Mouse (Mus musculus): Measurements from ENCODE around the gene Usp7. TPM values are rescaled to one million over a fixed set of nuclear protein-coding genes. Genes with fewer than 3 reads are reported as not detected.

Usp7 gene
- polyA plus RNA-seq, 1 experiment from 2014 or later: 32.8 TPM

DNA sequence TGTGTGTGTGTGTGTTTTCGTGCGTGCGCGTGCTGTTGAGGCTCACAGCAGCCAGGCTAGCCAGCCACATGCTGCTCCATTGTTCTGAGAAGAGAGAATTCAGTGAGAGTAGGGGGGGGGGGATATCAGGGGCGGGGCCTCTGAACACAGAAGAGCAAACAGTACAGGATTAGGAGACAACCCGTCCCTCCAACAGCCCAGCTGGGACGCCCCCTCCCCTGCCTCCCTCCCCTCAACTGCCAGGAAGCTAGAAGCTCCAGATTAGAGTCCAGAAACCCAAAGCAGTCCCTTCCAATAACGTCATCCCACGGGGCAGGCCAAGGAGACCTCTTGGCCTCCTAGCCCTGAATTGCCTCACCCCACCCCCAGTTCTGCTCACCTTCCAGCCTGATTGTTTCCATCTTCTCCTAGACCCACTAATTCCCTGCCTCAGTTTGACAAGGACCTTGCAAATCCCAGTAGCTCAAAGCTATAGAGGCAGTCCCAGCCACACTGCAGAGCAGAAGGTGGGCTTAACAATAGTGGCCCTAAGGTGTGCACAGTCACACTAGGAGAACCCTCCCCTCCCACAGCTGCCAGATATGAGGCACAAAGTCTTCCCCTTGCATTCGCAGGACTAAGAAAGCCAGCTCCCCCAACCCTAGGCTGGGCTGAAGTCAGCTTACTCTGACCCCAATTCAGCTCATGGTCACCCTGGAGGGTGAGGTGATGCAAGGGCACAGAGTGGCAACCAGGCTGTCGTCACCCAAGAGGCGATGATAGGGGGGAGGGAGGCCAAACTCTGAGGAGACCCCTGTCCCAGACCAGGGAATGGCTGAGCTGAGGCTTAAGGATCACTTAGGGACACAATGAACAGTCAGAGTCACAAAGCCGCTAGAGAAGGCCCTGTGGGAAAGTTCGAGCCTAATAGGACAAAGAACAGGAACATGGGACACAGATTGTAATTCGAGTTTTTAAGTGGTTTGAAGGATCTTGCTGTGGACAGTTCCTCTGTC is 121.8 kb downstream of the Usp7 start:
- peak; percentile 55 for DNase-seq (ENCODE audit: low spot score)
- Histone ChIP-seq H3K27me3 (ENCODE audit: low read depth, poor library complexity, severe bottlenecking) (peaks cover 15% of the 10 kb centered on the region), H3K9me3 (replicated peaks) (no peaks in the 10 kb centered on the region), H3K4me3 (peak overlapping the region; percentile 70), H3K27ac (peak overlapping the region; percentile 89), H3K4me1 (peaks cover 57% of the 10 kb centered on the region), H3K36me3 (peaks cover 34% of the 10 kb centered on the region)
- 11% methylated on average over 14 of the region's 15 CpGs for WGBS

DNA sequence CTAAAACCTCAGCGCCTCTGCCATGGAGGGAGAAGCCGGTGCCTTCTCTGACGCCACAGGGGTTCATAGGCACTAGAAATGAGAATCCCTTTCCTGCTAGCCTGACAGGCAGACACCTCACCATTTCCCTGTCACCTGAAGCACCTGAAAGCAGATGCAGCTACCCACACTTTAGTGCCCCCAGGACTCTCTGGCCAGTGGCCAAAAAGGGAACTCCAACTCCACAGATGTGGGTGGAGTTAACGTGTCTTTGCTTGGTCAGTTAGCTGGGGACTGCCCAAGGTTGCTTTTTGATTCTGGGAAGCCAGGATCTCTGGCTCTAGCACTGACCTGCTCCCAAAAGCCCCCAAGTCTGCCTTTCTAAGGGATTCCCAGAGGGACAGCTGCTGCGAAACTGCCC is 122.7 kb downstream of the Usp7 start:
- Histone ChIP-seq H3K4me1 (peaks cover 57% of the 10 kb centered on the region), H3K4me3 (peak overlapping the region; percentile 70), H3K27me3 (ENCODE audit: low read depth, poor library complexity, severe bottlenecking) (peaks cover 15% of the 10 kb centered on the region), H3K36me3 (peaks cover 41% of the 10 kb centered on the region), H3K27ac (peak overlapping the region; percentile 89), H3K9me3 (replicated peaks) (no peaks in the 10 kb centered on the region)
- no peak for DNase-seq (ENCODE audit: low spot score)
- WGBS: 71% methylated on average over 5 of the region's 5 CpGs

DNA sequence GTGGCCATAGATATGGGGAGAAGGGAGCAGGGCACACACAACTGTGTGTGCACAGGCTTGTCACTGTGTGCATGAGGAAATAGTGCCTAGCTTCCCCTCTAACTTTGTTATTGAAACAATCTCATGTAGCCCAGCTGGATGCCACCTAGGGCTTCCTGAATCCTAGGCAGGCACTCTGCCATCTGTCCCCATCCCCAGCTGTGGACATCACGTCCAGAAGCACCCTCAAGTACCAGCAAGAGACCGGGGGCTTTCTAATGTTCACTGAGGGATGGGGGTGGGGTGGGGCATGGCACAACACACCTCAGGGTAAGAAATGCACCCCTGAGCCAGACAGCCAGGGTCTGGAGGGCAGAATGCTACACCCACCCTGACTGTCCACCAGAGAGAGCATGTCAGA is 123.7 kb downstream of the Usp7 start:
- no peak overlapping the region for H3K27ac ChIP-seq
- peaks cover 54% of the 10 kb centered on the region for H3K4me1 ChIP-seq
- no peak overlapping the region for H3K4me3 ChIP-seq
- peaks cover 52% of the 10 kb centered on the region for H3K36me3 ChIP-seq
- H3K9me3 ChIP-seq (replicated peaks): no peaks in the 10 kb centered on the region
- WGBS: 76% methylated on average over 2 of the region's 2 CpGs
- DNase-seq (ENCODE audit: low spot score): no peak
- peaks cover 8% of the 10 kb centered on the region for H3K27me3 ChIP-seq (ENCODE audit: low read depth, poor library complexity, severe bottlenecking)

DNA sequence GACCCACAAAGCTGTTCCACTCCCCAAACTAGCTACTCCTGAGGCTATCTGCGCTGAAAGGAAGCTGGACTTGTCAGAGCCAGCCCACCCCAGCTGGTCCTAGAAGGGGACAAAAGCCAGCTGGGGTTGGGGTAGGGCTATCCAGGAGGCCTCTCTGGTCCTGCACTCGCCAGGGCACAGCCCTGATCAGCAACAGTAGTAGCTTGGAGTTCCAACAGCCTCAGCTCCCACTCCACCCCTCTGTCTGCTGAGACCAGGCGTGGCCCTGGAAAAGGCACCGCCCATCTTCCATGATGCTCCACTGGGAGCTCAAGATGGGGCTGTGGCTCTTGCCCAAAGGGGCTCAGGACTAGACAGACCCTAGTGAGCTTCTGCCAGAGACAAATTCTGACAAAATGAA is 124.3 kb downstream of the Usp7 start:
- Histone ChIP-seq H3K27ac (peak overlapping the region; percentile 40; the same call in 1 of the 2 replicates), H3K4me1 (peaks cover 54% of the 10 kb centered on the region), H3K27me3 (ENCODE audit: low read depth, poor library complexity, severe bottlenecking) (peaks cover 2% of the 10 kb centered on the region), H3K36me3 (peaks cover 57% of the 10 kb centered on the region), H3K4me3 (no peak overlapping the region), H3K9me3 (replicated peaks) (no peaks in the 10 kb centered on the region)
- no peak for DNase-seq (ENCODE audit: low spot score)
- 88% methylated on average over 4 of the region's 4 CpGs for WGBS

DNA sequence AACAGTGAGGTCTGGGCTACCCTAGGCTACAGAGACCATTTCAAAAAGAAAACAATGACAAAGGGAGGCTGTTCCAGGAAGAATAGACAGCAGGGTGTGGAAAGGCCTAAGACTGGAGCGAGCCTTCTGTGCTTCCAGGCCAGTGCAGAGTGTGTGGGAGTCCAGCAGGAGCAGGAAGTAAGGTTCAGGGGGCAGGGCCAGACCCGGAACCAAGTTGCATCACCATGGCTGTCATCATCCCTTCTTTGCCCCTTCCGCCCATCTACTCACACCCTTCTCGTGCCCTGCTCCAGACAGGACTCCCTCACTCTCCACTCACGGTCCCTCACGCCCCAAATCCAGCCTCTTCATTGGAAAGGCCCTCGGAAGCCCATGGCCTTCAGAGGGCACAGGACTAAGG is 124.8 kb downstream of the Usp7 start:
- DNase-seq (ENCODE audit: low spot score): no peak
- Histone ChIP-seq H3K4me1 (peaks cover 54% of the 10 kb centered on the region), H3K36me3 (peaks cover 63% of the 10 kb centered on the region), H3K27ac (peak overlapping the region; percentile 40; the same call in 1 of the 2 replicates), H3K4me3 (no peak overlapping the region), H3K9me3 (replicated peaks) (no peaks in the 10 kb centered on the region), H3K27me3 (ENCODE audit: low read depth, poor library complexity, severe bottlenecking) (no peaks in the 10 kb centered on the region)
- WGBS: 89% methylated on average over 7 of the region's 7 CpGs

- Histone ChIP-seq H3K36me3 (peaks cover 71% of the 10 kb centered on the region), H3K27ac (peak overlapping the region; percentile 30; the same call in 1 of the 2 replicates), H3K27me3 (ENCODE audit: low read depth, poor library complexity, severe bottlenecking) (no peaks in the 10 kb centered on the region), H3K4me3 (no peak overlapping the region), H3K4me1 (peaks cover 51% of the 10 kb centered on the region), H3K9me3 (replicated peaks) (no peaks in the 10 kb centered on the region)
- no peak for DNase-seq (ENCODE audit: low spot score)
- WGBS: 66% methylated on average over 2 of the region's 2 CpGs
Observed at GRCm38 (mm10) chr16:8666452-8666851, 125.7 kb downstream of the Usp7 start.

GRCm38 (mm10) chr16:8665367-8665766 is 126.7 kb downstream of the Usp7 start:
- 86% methylated on average over 5 of the region's 5 CpGs for WGBS
- H3K36me3 ChIP-seq: peaks cover 81% of the 10 kb centered on the region
- H3K27me3 ChIP-seq (ENCODE audit: low read depth, poor library complexity, severe bottlenecking): no peaks in the 10 kb centered on the region

GRCm38 (mm10) chr16:8663606-8664539 is 128.2 kb downstream of the Usp7 start:
- Histone ChIP-seq H3K27ac (no peak overlapping the region), H3K36me3 (peaks cover 92% of the 10 kb centered on the region), H3K4me3 (no peak overlapping the region), H3K27me3 (ENCODE audit: low read depth, poor library complexity, severe bottlenecking) (no peaks in the 10 kb centered on the region), H3K4me1 (peaks cover 25% of the 10 kb centered on the region), H3K9me3 (replicated peaks) (no peaks in the 10 kb centered on the region)
- no peak for DNase-seq (ENCODE audit: low spot score)
- 93% methylated on average over 24 of the region's 24 CpGs for WGBS

More at GRCm38 (mm10) chr16:8665367-8665766, 126.7 kb downstream of the Usp7 start:
- Histone ChIP-seq H3K4me3 (no peak overlapping the region), H3K9me3 (replicated peaks) (no peaks in the 10 kb centered on the region), H3K4me1 (peaks cover 40% of the 10 kb centered on the region), H3K27ac (0 out of 2 replicates have a peak overlapping the region, but pooled peaks have one; percentile 30)
- DNase-seq (ENCODE audit: low spot score): no peak

DNA sequence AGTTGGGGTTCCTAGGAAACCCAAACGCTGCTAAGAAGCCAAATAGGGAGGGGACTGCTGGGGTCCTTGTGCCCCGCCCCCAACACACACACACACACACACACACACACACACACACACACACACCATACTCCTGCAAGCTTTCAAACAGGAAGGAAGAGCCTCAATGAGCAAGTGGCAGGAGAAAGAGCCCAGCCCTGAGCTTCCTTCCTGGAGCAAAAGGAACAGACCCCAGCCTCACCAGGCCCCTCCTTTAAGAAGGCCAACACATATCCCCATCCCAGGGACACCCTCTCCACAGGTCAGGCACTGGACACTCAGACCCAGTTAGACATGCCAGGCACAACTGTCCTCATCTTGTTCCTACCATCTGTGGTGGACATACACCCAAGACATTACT is 129.1 kb downstream of the Usp7 start:
- WGBS: 62% methylated on average over 2 of the region's 2 CpGs
- DNase-seq (ENCODE audit: low spot score): no peak
- Histone ChIP-seq H3K27ac (no peak overlapping the region), H3K4me3 (no peak overlapping the region), H3K27me3 (ENCODE audit: low read depth, poor library complexity, severe bottlenecking) (no peaks in the 10 kb centered on the region), H3K9me3 (replicated peaks) (no peaks in the 10 kb centered on the region), H3K4me1 (peaks cover 18% of the 10 kb centered on the region), H3K36me3 (peaks cover 94% of the 10 kb centered on the region)

DNA sequence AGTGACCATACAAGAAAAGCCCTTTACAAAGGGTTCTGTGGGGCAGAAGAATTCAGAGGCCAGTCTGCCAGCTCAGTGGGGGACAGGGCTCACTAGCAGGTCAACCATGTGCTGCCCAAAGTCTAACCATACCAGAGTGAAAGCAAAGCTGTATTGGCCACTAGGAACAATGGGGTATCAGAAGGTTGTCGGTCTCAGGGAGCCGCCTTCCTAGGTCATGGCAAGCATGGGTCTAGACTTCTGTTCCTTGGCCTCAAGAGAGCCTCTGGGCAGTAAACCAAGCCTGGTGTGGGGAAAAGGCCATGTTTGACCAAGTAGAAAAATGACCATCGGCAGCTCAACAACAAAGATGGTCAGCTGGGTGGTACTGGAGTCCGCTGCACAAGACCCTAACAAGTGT is 133.3 kb downstream of the Usp7 start:
- DNase-seq (ENCODE audit: low spot score): no peak
- 96% methylated on average over 4 of the region's 4 CpGs for WGBS
- Histone ChIP-seq H3K9me3 (replicated peaks) (no peaks in the 10 kb centered on the region), H3K27ac (no peak overlapping the region), H3K4me1 (no peaks in the 10 kb centered on the region), H3K36me3 (peaks cover 97% of the 10 kb centered on the region), H3K27me3 (ENCODE audit: low read depth, poor library complexity, severe bottlenecking) (no peaks in the 10 kb centered on the region), H3K4me3 (no peak overlapping the region)

GRCm38 (mm10) chr16:8658349-8658748 is 133.8 kb downstream of the Usp7 start:
- Histone ChIP-seq H3K27me3 (ENCODE audit: low read depth, poor library complexity, severe bottlenecking) (no peaks in the 10 kb centered on the region), H3K4me1 (no peaks in the 10 kb centered on the region), H3K4me3 (no peak overlapping the region), H3K36me3 (peaks cover 96% of the 10 kb centered on the region), H3K27ac (no peak overlapping the region), H3K9me3 (replicated peaks) (no peaks in the 10 kb centered on the region)
- WGBS: 85% methylated on average over 4 of the region's 4 CpGs
- DNase-seq (ENCODE audit: low spot score): no peak

GRCm38 (mm10) chr16:8656256-8656655 is 135.9 kb downstream of the Usp7 start:
- no peak for DNase-seq (ENCODE audit: low spot score)
- Histone ChIP-seq H3K9me3 (replicated peaks) (no peaks in the 10 kb centered on the region), H3K36me3 (peaks cover 96% of the 10 kb centered on the region), H3K4me3 (no peak overlapping the region), H3K4me1 (no peaks in the 10 kb centered on the region), H3K27me3 (ENCODE audit: low read depth, poor library complexity, severe bottlenecking) (no peaks in the 10 kb centered on the region), H3K27ac (no peak overlapping the region)
- 92% methylated on average over 2 of the region's 2 CpGs for WGBS

All from limb, embryonic 10.5 days (tissue).